In genomic region chr6:142988753-142989152, GRCm38 (mm10) we compare ENCODE assay signal across 7 mouse cellular contexts. TPM values are rescaled to one million over a fixed set of nuclear protein-coding genes. Genes with fewer than 3 reads are reported as not detected.
A peak's percentile ranks its signal among the peaks of the same experiment; 100 is the strongest.
DNase-seq lines count a peak whose midpoint lies in the region; ATAC-seq and TF ChIP-seq lines count a peak whose summit lies in the region.

No protein-coding gene starts in this region.

- ATAC-seq in lung, embryonic 14.5 days (ENCODE audit: insufficient read depth), result no peak

- H3K27me3 ChIP-seq in E14TG2a.4 (ENCODE audit: insufficient read depth, low read length), result 0 out of 2 replicates have a peak, but pooled peaks cover 3% of the 10 kb centered on the region
- no peaks in the 10 kb centered on the region for H3K27me3 ChIP-seq in lung, embryonic 14.5 days (ENCODE audit: insufficient read depth, low read length)
- no peaks in the 10 kb centered on the region for H3K27me3 ChIP-seq in small intestine, adult 2 months (ENCODE audit: control insufficient read depth, insufficient read depth, low read length)

- 22% methylated on average over 10 of the region's 10 CpGs for WGBS in lung, embryonic 14.5 days
- WGBS in small intestine, adult 2 months, result 18% methylated on average over 10 of the region's 10 CpGs

- peaks cover 78% of the 10 kb centered on the region for H3K4me1 ChIP-seq in E14TG2a.4 (replicated peaks; ENCODE audit: low read depth, low read length)
- H3K4me1 ChIP-seq in lung, embryonic 14.5 days (ENCODE audit: insufficient read depth), result no peaks in the 10 kb centered on the region
- H3K4me1 ChIP-seq in small intestine, adult 2 months (ENCODE audit: control insufficient read depth, insufficient read depth, insufficient read length, low read length), result no peaks in the 10 kb centered on the region

- peak; percentile 69 for DNase-seq in T-cell, adult 2 months (ENCODE audit: low spot score)
- peak; percentile 65 to 81 for DNase-seq in cerebellum, postnatal 25 days
- peak; percentile 78 for DNase-seq in gastrocnemius, postnatal 10 days
- DNase-seq in kidney, postnatal 36 days, result peak; percentile 61 to 88
- DNase-seq in lung, embryonic 14.5 days, result peak; percentile 81

- no peaks in the 10 kb centered on the region for H3K36me3 ChIP-seq in E14TG2a.4 (ENCODE audit: insufficient read depth, low read length)
- no peaks in the 10 kb centered on the region for H3K36me3 ChIP-seq in lung, embryonic 14.5 days (ENCODE audit: insufficient read depth)
- no peaks in the 10 kb centered on the region for H3K36me3 ChIP-seq in small intestine, adult 2 months (ENCODE audit: control insufficient read depth, insufficient read depth, low read length)

- H3K9me3 ChIP-seq in E14TG2a.4 (ENCODE audit: low read length), result no peaks in the 10 kb centered on the region
- H3K9me3 ChIP-seq in lung, embryonic 14.5 days (ENCODE audit: low read depth, low read length), result no peaks in the 10 kb centered on the region

- TF ChIP-seq CTCF in E14TG2a.4 (conservative IDR thresholded peaks at IDR 0.05; ENCODE audit: low read length), result peak; percentile 96
- peak; percentile 88 for TF ChIP-seq CTCF in lung, embryonic 14.5 days (IDR thresholded peaks at IDR 0.05; ENCODE audit: low read depth)
- peak; percentile 85 for TF ChIP-seq CTCF in small intestine, adult 2 months (IDR thresholded peaks at IDR 0.05; ENCODE audit: extremely low read depth, insufficient read length, insufficient replicate concordance, low read depth, low read length)

- TF ChIP-seq POLR2A in small intestine, adult 2 months (IDR thresholded peaks at IDR 0.05; ENCODE audit: low read depth, low read length), result no peak

- no peak overlapping the region for H3K4me2 ChIP-seq in lung, embryonic 14.5 days

- no peak overlapping the region for H3K9ac ChIP-seq in lung, embryonic 14.5 days

- no peak overlapping the region for H3K27ac ChIP-seq in lung, embryonic 14.5 days (ENCODE audit: low read depth)
- H3K27ac ChIP-seq in small intestine, adult 2 months (ENCODE audit: insufficient read depth, low read depth, low read length), result no peak overlapping the region

- H3K4me3 ChIP-seq in E14TG2a.4 (replicated peaks; ENCODE audit: low read length), result peak overlapping the region; percentile 65
- no peak overlapping the region for H3K4me3 ChIP-seq in lung, embryonic 14.5 days (ENCODE audit: low read depth, low read length)
- no peak overlapping the region for H3K4me3 ChIP-seq in small intestine, adult 2 months (ENCODE audit: low read depth, low read length)

RNA-seq across cellular contexts. Expression of gene St8sia1, which starts 24.5 kb away (rescaled TPM):
- total RNA-seq in gastrocnemius, postnatal 10 days (2021), result under 1 TPM; 0.27 to 0.42 TPM
- polyA plus RNA-seq in lung, embryonic 14.5 days (2014; fragmentation: Nextera tagmentation; extraction: Ambion mirVana), result 0.07 and 0.39 TPM in 2 replicates
- polyA plus RNA-seq in small intestine, adult 2 months (2012; rRNA removed), result 0.05 and 0.19 TPM in 2 replicates
